10 mouse cellular contexts compared by ENCODE assay signal in genomic region chr12:33045533-33046361, GRCm38 (mm10). TPM values are rescaled to one million over a fixed set of nuclear protein-coding genes. Genes with fewer than 3 reads are reported as not detected.
DNase-seq lines count a peak whose midpoint lies in the region; ATAC-seq and TF ChIP-seq lines count a peak whose summit lies in the region.
"Had no signal": no experiment of that assay in that cellular context is flagged by ENCODE, and none has a peak within 500 bp of the region (broad histone marks: within the 10 kb centered on the region; RNA-seq: fewer than 3 reads in every experiment).

No protein-coding gene starts in this region.

- H3K4me1 ChIP-seq in embryonic facial prominence, embryonic 14.5 days (ENCODE audit: control insufficient read depth, insufficient read depth, low read length): peaks cover 19% of the 10 kb centered on the region
- H3K4me1 ChIP-seq in hindbrain, embryonic 15.5 days (replicated peaks): peaks cover 21% of the 10 kb centered on the region
- H3K4me1 ChIP-seq in midbrain, postnatal 0 days (ENCODE audit: insufficient read depth, low read length): peaks cover 11% of the 10 kb centered on the region

- H3K4me2 ChIP-seq in embryonic facial prominence, embryonic 14.5 days (ENCODE audit: low read depth, low read length): peak overlapping the region; percentile 26; the same call in 1 of the 2 replicates
- H3K4me2 ChIP-seq in hindbrain, embryonic 15.5 days: 0 out of 2 replicates have a peak overlapping the region, but pooled peaks have one; percentile 6
- H3K4me2 ChIP-seq in midbrain, postnatal 0 days (ENCODE audit: low read depth, low read length, poor library complexity, severe bottlenecking): peak overlapping the region; percentile 1
- H3K4me2 ChIP-seq: liver, embryonic 15.5 days had no signal

- H3K9me3 ChIP-seq in embryonic facial prominence, embryonic 14.5 days (ENCODE audit: control insufficient read depth, low read length): no peaks in the 10 kb centered on the region
- no peaks in the 10 kb centered on the region for H3K9me3 ChIP-seq in hindbrain, embryonic 15.5 days
- no peaks in the 10 kb centered on the region for H3K9me3 ChIP-seq in midbrain, postnatal 0 days (ENCODE audit: low read length)
- H3K9me3 ChIP-seq: liver, embryonic 15.5 days had no signal

- DNase-seq in heart, adult 18-20 months: peak; percentile 26 to 59
- DNase-seq in heart, postnatal 36 days: no peak
- DNase-seq in embryonic facial prominence, embryonic 14.5 days (ENCODE audit: low spot score): peak; percentile 68
- DNase-seq in midbrain, postnatal 0 days (ENCODE audit: low spot score): no peak
- no peak for DNase-seq in ovary, postnatal 10 days (ENCODE audit: low spot score)
- DNase-seq in urinary bladder, postnatal 4 days (ENCODE audit: low spot score in 2 of 2): no peak
- DNase-seq in left cerebral cortex, adult 9 months (ENCODE audit: low spot score in 2 of 2): no peak
- DNase-seq: cerebellum, postnatal 25 days had no signal

- H3K36me3 ChIP-seq in embryonic facial prominence, embryonic 14.5 days (ENCODE audit: control insufficient read depth, insufficient read depth, low read length): no peaks in the 10 kb centered on the region
- H3K36me3 ChIP-seq in hindbrain, embryonic 15.5 days: no peaks in the 10 kb centered on the region
- no peaks in the 10 kb centered on the region for H3K36me3 ChIP-seq in midbrain, postnatal 0 days (ENCODE audit: insufficient read depth, low read length)
- H3K36me3 ChIP-seq: liver, embryonic 15.5 days had no signal

- intact Hi-C loops in heart, postnatal 36 days (cut with DNase I): no loop called here

- H3K27me3 ChIP-seq in embryonic facial prominence, embryonic 14.5 days (replicated peaks; ENCODE audit: control insufficient read depth, insufficient read depth, low read length): no peaks in the 10 kb centered on the region
- peaks cover 3% of the 10 kb centered on the region; the same call in 1 of the 2 replicates for H3K27me3 ChIP-seq in hindbrain, embryonic 15.5 days
- H3K27me3 ChIP-seq in midbrain, postnatal 0 days (ENCODE audit: insufficient read depth, low read length): peaks cover 4% of the 10 kb centered on the region; the same call in 1 of the 2 replicates
- H3K27me3 ChIP-seq: liver, embryonic 15.5 days had no signal

- peak; percentile 79 for ATAC-seq in embryonic facial prominence, embryonic 14.5 days (ENCODE audit: low read depth)
- peak; percentile 35; the same call in 1 of the 2 replicates for ATAC-seq in hindbrain, embryonic 15.5 days (ENCODE audit: low FRiP score, low read depth)
- ATAC-seq in midbrain, postnatal 0 days (ENCODE audit: low FRiP score): peak; percentile 47; the same call in 1 of the 2 replicates

- no peak overlapping the region for H3K9ac ChIP-seq in embryonic facial prominence, embryonic 14.5 days (ENCODE audit: low read depth, low read length)
- H3K9ac ChIP-seq in hindbrain, embryonic 15.5 days: no peak overlapping the region
- H3K9ac ChIP-seq in midbrain, postnatal 0 days (replicated peaks; ENCODE audit: low read length, poor library complexity, severe bottlenecking): no peak overlapping the region; the same call in 1 of the 2 replicates
- H3K9ac ChIP-seq: liver, embryonic 15.5 days had no signal

- no peak overlapping the region for H3K4me3 ChIP-seq in embryonic facial prominence, embryonic 14.5 days (ENCODE audit: low read depth, low read length)
- no peak overlapping the region for H3K4me3 ChIP-seq in hindbrain, embryonic 15.5 days
- no peak overlapping the region for H3K4me3 ChIP-seq in midbrain, postnatal 0 days (ENCODE audit: low read depth, low read length)
- H3K4me3 ChIP-seq: liver, embryonic 15.5 days had no signal

- no peak for TF ChIP-seq CTCF in midbrain, postnatal 0 days (IDR thresholded peaks at IDR 0.05)

- no peak overlapping the region for H3K27ac ChIP-seq in embryonic facial prominence, embryonic 14.5 days (replicated peaks; ENCODE audit: low read depth, low read length)
- peak overlapping the region; percentile 22 for H3K27ac ChIP-seq in hindbrain, embryonic 15.5 days (replicated peaks)
- H3K27ac ChIP-seq in midbrain, postnatal 0 days (ENCODE audit: low read depth, low read length): peak overlapping the region; percentile 47; the same call in 1 of the 2 replicates
- H3K27ac ChIP-seq: liver, embryonic 15.5 days had no signal

- 43% methylated on average over 16 of the region's 16 CpGs for WGBS in embryonic facial prominence, embryonic 14.5 days
- 44% methylated on average over 16 of the region's 16 CpGs for WGBS in hindbrain, embryonic 15.5 days
- 39% methylated on average over 16 of the region's 16 CpGs for WGBS in midbrain, postnatal 0 days

RNA-seq across cellular contexts. Expression of gene Cdhr3, which starts 46.9 kb away (rescaled TPM):
- under 1 TPM; 0.27 to 0.87 TPM for total RNA-seq in heart, adult 18-20 months (2021)
- under 1 TPM in 1 of 2 experiments, not detected in 1; 0.39 TPM for total RNA-seq in heart, postnatal 36 days (2021)
- 1.5 and 1.6 TPM in 2 replicates for polyA plus RNA-seq in embryonic facial prominence, embryonic 14.5 days (2014; fragmentation: Nextera tagmentation; extraction: Ambion mirVana)
- 0.16 and 0.19 TPM in 2 replicates for polyA plus RNA-seq in hindbrain, embryonic 15.5 days (2015; fragmentation: Nextera tagmentation; extraction: Ambion mirVana)
- 0.42 and 0.55 TPM in 2 replicates for total RNA-seq in midbrain, postnatal 0 days (2014; rRNA removed)
- 0.72 and 1.0 TPM in 2 replicates for polyA plus RNA-seq in midbrain, postnatal 0 days (2015; fragmentation: Nextera tagmentation; extraction: Ambion mirVana)

Comparison
In these comparisons a context has a peak if more than half of its experiments do, and no peak if none do; other contexts are left out.
1. DNase-seq: peak in heart, adult 18-20 months (2 of 2) and embryonic facial prominence, embryonic 14.5 days (single experiment); none in heart, postnatal 36 days (0 of 2), midbrain, postnatal 0 days (single experiment), ovary, postnatal 10 days (single experiment), urinary bladder, postnatal 4 days (0 of 2) and left cerebral cortex, adult 9 months (0 of 2).
2. Peak in every context shown above with its lines, with median percentiles within 50 percentile points of each other: ATAC-seq and H3K4me2 ChIP-seq.